Mouse (Mus musculus) myocyte (in vitro differentiated cells): ENCODE data around the gene Wdr92.

Source experiments
- CEBPB ChIP-seq: IDR thresholded peaks from 2 replicates; pipeline ENCODE4 v1.6.1; 2011; ENCODE audit warnings: mild to moderate bottlenecking, moderate library complexity; ENCODE audit not compliant: poor library complexity, insufficient read depth, severe bottlenecking
- MAX ChIP-seq: IDR thresholded peaks from one replicate; pipeline ENCODE4 v1.6.1; 2011; ENCODE audit warnings: low read depth, mild to moderate bottlenecking, control low read depth
- MYOD1 ChIP-seq, 3 experiments: IDR thresholded peaks; one replicate each; pipeline ENCODE4 v1.6.1; 2011; ENCODE audit warnings: control low read depth in 2 of 3, low read depth in 2 of 3, mild to moderate bottlenecking in 2 of 3, moderate library complexity in 1 of 3; ENCODE audit not compliant: insufficient read length in 2 of 3, control insufficient read depth in 1 of 3
- MYOG ChIP-seq, 3 experiments: IDR thresholded peaks; one replicate each; pipeline ENCODE4 v1.6.1; 2011; ENCODE audit warnings: control low read depth in 2 of 3, low read depth in 2 of 3, mild to moderate bottlenecking in 2 of 3; ENCODE audit not compliant: insufficient read length in 2 of 3, control insufficient read depth in 1 of 3, insufficient read depth in 1 of 3
- POLR2A ChIP-seq: IDR thresholded peaks from one replicate; pipeline ENCODE4 v1.6.1; 2011; ENCODE audit warnings: low read depth, mild to moderate bottlenecking, control low read depth, moderate library complexity; ENCODE audit not compliant: insufficient read length
- POLR2AphosphoS2 ChIP-seq: IDR thresholded peaks from one replicate; pipeline ENCODE4 v1.6.1; 2011; ENCODE audit warnings: low read depth, control low read depth; ENCODE audit not compliant: insufficient read length
- REST ChIP-seq: IDR thresholded peaks from one replicate; pipeline ENCODE4 v1.6.1; 2011; ENCODE audit warnings: mild to moderate bottlenecking, control low read depth, moderate library complexity; ENCODE audit not compliant: insufficient read depth, insufficient read length
- TCF12 ChIP-seq: IDR thresholded peaks from one replicate; pipeline ENCODE4 v1.6.1; 2011; ENCODE audit warnings: mild to moderate bottlenecking, control low read depth; ENCODE audit not compliant: poor library complexity, insufficient read depth, severe bottlenecking
- TCF3 ChIP-seq: IDR thresholded peaks from one replicate; pipeline ENCODE4 v1.6.1; 2011; ENCODE audit warnings: low read depth, control low read depth; ENCODE audit not compliant: insufficient read length
- USF1 ChIP-seq: IDR thresholded peaks from one replicate; pipeline ENCODE4 v1.6.1; 2011; ENCODE audit warnings: low read depth, mild to moderate bottlenecking, control low read depth, moderate library complexity

DNA sequence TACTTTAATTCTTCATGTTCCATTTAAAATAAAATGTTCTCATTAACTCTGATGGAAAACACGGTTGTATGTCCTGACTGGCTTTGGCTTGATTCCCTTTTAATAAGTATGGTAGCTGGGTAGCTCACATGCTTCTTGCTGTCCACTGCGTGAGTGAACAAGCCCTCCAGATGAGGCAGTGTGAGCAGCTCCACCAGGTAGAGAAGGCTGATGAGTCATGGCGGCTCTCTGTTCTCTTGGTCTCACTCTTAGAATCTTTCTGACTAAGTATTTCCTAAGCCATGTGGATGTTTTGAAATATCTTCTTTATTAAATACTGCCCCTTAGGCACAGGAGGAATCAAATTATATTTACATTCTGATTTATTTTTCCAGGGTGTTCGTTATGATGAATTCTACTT is 85.3 kb downstream of the Wdr92 start:
- TF ChIP-seq POLR2AphosphoS2, result no peak
- TF ChIP-seq POLR2A, result no peak
- no peak for TF ChIP-seq MAX
- no peak for TF ChIP-seq CEBPB
- TF ChIP-seq TCF3, result no peak
- TF ChIP-seq TCF12, result no peak
- TF ChIP-seq REST, result no peak
- TF ChIP-seq USF1, result no peak
- TF ChIP-seq MYOD1 (IDR thresholded peaks at IDR 0.05; ENCODE audit: control insufficient read depth in 1 of 3, insufficient read length in 2 of 3, low read depth in 2 of 3), result no peak
- no peak for TF ChIP-seq MYOG (IDR thresholded peaks at IDR 0.05; ENCODE audit: control insufficient read depth in 1 of 3, insufficient read depth in 1 of 3, insufficient read length in 2 of 3, low read depth in 2 of 3)
